Mouse (Mus musculus): ENCODE measurements around the gene Mapk11. TPM values are rescaled to one million over a fixed set of nuclear protein-coding genes. Genes with fewer than 3 reads are reported as not detected.

Gene Mapk11
- total RNA-seq, 2 experiments from 2014 or later: 61.8 to 63.5 TPM

DNA sequence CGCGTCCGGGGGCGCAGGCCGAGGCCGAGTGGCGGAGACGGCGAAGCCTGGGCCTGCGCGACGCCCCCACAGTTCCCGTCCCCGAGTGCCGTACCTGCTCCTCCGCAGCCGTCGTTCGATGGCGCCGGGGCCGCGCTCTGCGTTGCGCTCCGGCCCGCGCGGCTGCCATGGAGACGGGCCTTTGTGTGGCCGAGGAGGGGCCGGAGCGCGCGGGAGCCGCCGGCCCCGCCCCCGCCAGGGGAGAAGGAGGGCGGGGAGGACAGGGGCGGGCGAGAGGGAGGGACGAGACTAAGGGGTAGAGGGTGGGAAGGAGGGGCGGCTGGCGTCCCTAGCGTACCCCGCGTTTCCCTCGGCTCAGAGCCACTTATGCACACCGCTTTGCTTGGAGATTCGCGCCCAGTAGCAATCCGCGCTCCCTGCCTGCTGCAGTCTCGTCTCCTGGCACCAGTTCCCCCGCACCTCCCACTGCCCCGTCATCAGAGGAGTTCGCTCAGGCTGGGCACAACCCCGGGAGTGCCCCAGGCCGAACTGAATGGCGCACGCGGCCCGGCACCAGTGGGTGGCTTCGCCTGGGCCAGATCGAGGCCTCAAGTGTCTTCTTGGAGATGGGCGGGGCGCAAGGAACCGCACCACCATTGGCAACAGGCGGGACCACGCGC, 31.3 kb upstream of the Mapk11 start, which contains the start of gene Plxnb2:
Gene Plxnb2, minus strand, starts transcription at position 218 of the 659 bp plus-strand sequence.
- Histone ChIP-seq H3K27ac (peak within 1 kb of the TSS; percentile 88), H3K4me3 (peak within 1 kb of the TSS; percentile 69)
- no peak for TF ChIP-seq CTCF (IDR thresholded peaks at IDR 0.05)
- intact Hi-C loops (cut with DNase I): loop anchor here (1.0 kb wide), 1 partner anchor 16 kb away; the partner anchor contains the start of gene Dennd6b
- DNase-seq (ENCODE audit: extremely low spot score in 1 of 2, low spot score in 2 of 2): peak; percentile 74 to 77

DNA sequence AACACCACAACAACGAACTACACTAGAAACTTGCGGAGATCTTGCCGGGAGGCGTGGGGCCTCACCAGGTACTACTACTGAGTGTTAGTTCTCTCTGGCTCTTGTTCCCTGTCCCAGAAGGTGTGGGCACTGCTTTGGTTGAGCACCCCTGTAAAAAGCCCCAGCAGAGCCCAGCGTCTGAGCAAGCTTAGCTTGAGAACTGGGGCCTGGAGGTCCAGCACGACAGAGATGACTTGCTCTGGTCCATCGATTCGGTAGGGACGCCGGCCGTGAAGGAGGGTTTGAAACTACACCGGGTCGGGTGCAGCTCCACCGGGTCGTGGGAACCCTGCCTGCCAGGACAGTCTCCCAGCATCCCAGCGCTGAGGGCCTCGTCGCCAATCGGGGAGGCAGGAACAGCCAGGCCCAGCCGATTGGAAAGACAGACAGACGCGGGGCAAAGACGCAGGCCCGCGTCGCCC, 30.7 kb upstream of the Mapk11 start:
- intact Hi-C loops (cut with DNase I): no loop called here
- Histone ChIP-seq H3K4me3 (peak overlapping the region; percentile 69), H3K27ac (peak overlapping the region; percentile 88)
- TF ChIP-seq CTCF (IDR thresholded peaks at IDR 0.05): no peak
- peak in 1 of 2 experiments; percentile 36 for DNase-seq (ENCODE audit: extremely low spot score in 1 of 2, low spot score in 2 of 2)

DNA sequence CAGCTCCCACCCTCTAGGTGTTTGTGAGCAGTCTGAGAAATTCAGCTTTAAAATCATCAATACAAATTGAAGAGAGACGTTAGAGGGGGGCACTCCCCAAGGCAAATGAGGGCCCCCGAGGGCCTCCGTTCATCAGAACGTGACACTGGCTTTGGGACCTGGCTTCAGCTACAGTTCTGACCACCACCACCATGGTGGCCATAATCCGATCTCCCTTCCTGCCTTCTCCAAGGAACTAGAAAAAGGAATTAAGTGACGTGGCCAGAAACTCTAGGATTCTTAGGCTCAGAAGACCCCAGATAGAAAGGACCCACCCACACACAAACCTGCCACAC, 30.2 kb upstream of the Mapk11 start:
- Histone ChIP-seq H3K4me3 (peak overlapping the region; percentile 69), H3K27ac (peak overlapping the region; percentile 88)
- TF ChIP-seq CTCF (IDR thresholded peaks at IDR 0.05): no peak
- intact Hi-C loops (cut with DNase I): no loop called here
- DNase-seq (ENCODE audit: extremely low spot score in 1 of 2, low spot score in 2 of 2): no peak

DNA sequence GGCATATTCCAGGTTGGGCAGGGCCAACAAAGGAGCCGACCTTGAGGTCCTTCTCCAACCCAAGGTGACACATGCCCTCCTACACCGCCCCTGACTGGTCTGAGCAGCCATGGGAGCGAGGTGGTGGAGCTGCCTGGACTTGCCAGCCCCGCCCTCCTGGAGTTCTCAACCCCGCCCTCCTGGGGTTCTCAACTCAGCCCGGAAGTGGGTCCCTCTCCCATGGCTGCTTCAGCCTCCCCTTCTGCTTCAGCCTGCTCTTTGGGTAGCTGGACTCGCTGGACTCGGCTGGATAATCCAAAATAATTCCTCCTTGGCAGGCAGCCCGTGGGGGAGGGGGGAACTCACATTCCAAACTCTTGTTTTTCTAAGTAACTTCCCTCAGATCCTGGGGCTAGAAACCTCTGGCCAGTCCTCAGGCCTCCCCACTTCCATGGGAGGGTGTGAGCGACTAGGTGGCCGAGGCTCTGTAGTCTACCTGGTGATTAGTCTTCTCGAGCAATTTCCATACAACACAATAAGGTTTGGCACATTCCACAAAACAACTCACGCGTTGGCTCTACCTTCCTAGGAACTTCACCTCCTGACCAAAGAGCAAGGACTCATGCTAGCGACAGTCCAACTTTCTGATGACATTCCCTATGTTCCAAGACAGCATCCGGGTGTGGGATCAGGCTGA, 29.7 kb upstream of the Mapk11 start:
- intact Hi-C loops (cut with DNase I): no loop called here
- TF ChIP-seq CTCF (IDR thresholded peaks at IDR 0.05): no peak
- peak overlapping the region; percentile 88 for H3K27ac ChIP-seq
- no peak for DNase-seq (ENCODE audit: extremely low spot score in 1 of 2, low spot score in 2 of 2)
- H3K4me3 ChIP-seq: peak overlapping the region; percentile 69

DNA sequence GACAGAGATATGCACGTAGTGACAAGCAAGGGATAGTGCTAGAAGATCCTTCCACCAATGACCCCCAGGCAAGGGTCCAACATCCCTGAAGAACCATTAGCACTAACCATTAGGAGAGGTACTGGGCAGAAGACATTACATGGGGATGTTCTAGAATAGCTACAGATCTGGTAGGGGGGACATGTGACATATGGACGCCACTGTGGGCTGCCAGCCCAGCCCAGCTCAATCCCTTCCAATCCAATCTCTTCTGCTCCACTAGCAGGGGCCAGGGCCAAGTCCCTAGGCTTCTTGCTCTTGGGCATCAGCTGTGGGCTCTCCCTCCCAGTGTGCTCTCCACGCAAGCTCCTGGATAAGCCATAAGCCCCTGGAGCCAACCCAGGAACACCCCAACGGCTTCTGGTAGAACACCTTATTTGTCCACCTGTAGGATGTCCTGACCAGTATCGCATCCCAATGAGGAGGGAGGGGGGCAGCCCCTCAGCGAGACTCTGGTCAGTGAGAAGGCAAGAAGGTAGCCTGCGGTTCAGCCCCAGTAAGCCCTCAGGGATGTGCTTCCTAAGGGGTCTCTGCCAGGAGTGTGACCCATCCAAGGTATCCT, 28.9 kb upstream of the Mapk11 start:
- H3K4me3 ChIP-seq: peak overlapping the region; percentile 69; the same call in 1 of the 2 replicates
- no peak for TF ChIP-seq CTCF (IDR thresholded peaks at IDR 0.05)
- H3K27ac ChIP-seq: peak overlapping the region; percentile 88; the same call in 1 of the 2 replicates
- intact Hi-C loops (cut with DNase I): no loop called here
- no peak for DNase-seq (ENCODE audit: extremely low spot score in 1 of 2, low spot score in 2 of 2)

DNA sequence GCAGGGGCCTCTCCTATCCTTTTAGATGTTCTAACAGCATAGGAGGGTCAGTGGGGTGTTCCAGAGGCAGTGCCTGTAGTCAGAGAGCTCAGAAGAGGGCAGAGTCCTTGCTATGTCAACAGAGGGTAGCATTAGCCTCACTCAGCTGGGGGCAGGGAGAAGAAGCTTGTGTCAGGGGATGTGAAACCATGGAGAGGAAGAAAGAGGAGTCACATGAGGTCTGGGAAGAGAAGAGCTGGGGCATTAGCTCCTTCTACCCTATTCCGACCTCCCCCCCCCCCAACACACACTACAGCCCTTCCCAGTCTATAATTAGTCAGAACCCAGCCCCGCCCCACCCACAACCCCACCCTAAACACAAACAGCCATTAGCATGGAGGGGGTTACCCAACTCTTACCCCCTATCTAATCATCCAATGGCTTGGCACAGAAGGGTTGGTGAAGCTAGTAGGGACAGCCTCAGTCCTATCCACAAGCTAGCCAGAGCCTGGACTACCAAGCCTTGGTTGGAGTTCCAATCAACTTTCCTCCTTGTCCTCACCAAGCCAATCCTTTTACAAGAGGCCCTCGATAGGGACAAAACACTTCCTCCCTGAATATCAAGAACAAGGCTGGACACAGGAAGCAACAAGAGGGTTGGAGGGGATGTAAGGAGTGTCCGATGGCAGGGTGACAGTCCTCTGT, 28.3 kb upstream of the Mapk11 start:
- intact Hi-C loops (cut with DNase I): no loop called here
- DNase-seq (ENCODE audit: extremely low spot score in 1 of 2, low spot score in 2 of 2): no peak
- Histone ChIP-seq H3K4me3 (no peak overlapping the region), H3K27ac (peak overlapping the region; percentile 61)
- no peak for TF ChIP-seq CTCF (IDR thresholded peaks at IDR 0.05)

DNA sequence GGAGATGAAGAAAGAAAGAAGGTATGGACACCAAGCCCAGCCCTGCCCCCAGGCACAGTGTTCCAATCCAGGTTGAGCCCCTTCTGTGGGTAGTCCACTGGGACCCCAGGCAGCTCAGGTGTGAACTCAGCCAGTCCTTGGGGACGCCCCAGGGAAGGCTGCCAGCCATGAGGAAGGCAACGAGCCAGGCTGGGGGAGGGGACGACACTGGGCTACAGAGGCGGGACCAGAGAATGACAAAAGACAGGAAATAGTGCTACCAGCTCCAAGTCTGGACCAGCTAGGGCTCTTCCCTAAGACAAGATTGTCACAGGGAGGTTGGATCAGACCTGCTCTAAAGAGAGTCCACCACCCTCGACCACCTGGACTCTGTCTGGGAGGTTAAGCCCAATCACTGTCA, 27.7 kb upstream of the Mapk11 start:
- H3K4me3 ChIP-seq: no peak overlapping the region
- no peak for TF ChIP-seq CTCF (IDR thresholded peaks at IDR 0.05)
- intact Hi-C loops (cut with DNase I): no loop called here
- H3K27ac ChIP-seq: peak overlapping the region; percentile 61
- DNase-seq (ENCODE audit: extremely low spot score in 1 of 2, low spot score in 2 of 2): peak; percentile 57

DNA sequence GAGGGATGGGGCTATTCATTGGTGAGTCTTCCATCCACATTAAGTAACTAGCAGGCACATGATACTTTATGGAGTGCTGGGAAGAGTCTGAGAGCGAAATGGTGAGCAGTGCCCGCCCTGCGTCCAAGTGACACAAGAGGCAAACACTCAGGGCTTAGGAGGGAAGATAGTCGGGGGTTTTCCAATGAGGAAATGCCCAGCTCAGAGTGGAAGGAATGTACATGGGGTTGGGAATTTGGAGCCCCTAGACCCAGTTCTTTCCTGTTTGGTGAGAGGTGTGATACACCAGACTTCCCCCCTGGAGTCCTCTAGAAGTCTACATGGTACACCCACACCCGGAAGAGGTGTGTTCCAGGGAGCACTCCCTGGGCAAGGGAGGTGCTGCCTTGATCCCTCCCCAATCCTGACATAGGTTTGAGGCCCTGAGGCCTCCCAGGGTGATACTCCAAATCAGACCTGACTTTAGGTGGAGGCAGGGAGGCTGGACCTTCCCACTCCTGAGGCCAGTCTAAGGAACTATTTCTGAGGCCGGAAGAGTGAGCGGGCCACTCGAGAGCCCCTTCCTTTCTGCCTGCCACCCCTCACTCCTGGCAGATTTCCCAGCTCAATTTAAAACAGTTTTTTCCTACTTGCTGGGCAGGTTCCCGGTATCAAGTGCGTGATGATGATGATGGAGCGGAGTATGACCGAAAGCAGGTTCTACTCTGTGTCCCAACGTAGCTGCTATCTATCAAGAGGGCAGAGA, 26.2 kb upstream of the Mapk11 start:
- intact Hi-C loops (cut with DNase I): no loop called here
- TF ChIP-seq CTCF (IDR thresholded peaks at IDR 0.05): no peak
- Histone ChIP-seq H3K27ac (no peak overlapping the region), H3K4me3 (no peak overlapping the region)
- DNase-seq (ENCODE audit: extremely low spot score in 1 of 2, low spot score in 2 of 2): no peak

DNA sequence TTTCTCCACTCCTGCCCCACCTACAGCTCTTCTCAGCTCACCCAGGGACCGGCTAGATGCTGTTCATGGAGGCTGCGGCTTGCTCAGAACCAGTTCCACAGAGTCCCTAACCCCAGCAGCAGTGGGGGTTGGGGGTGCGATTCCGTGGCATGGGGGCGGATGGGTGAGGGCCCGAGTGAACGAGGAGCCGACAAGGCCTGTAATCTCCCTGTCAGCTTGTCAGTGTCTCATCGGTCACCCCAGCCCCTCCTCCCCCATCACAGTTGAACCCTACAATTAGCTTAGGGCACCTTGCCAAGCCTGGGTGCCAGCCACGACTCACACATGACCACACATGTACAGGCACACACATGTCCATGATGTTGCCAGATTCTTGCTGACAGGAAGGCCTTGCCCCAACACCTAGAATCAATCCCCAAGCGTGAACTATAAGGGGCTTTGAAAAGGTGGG, 25.5 kb upstream of the Mapk11 start:
- no peak for DNase-seq (ENCODE audit: extremely low spot score in 1 of 2, low spot score in 2 of 2)
- no peak for TF ChIP-seq CTCF (IDR thresholded peaks at IDR 0.05)
- Histone ChIP-seq H3K4me3 (no peak overlapping the region), H3K27ac (no peak overlapping the region)
- intact Hi-C loops (cut with DNase I): no loop called here

DNA sequence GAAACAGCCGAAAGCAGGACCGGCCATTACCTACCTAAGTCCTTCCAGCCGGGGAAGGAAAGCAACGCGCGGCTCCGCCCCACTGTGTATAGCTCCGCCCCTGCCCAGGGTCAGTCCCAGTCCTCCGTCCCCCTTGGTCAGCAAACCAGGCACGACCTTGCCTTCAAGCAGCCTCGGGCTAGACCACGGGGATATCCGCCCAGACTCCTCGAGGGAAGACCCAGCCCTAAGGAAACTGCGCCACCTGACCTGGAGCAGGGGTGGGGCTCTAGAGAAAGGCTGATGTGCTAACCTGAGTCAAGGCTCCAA, 24.4 kb upstream of the Mapk11 start:
- intact Hi-C loops (cut with DNase I): no loop called here
- no peak for DNase-seq (ENCODE audit: extremely low spot score in 1 of 2, low spot score in 2 of 2)
- Histone ChIP-seq H3K27ac (no peak overlapping the region), H3K4me3 (peak overlapping the region; percentile 82)
- no peak for TF ChIP-seq CTCF (IDR thresholded peaks at IDR 0.05)

Data from left cerebral cortex, adult 2 months (tissue).